Mouse (Mus musculus) gastrocnemius, postnatal 4 days (tissue): ENCODE measurements around the gene Dmwd. TPM values are rescaled to one million over a fixed set of nuclear protein-coding genes. Genes with fewer than 3 reads are reported as not detected.

ENCODE experiments used
- DNase-seq, 2 experiments: peaks; one replicate each; pipeline ENCODE4 v3.0.0; 2021 to 2022; ENCODE audit warnings: low spot score in 2 of 2, mixed read lengths in 2 of 2
- total RNA-seq, 2 experiments: library from RNA; stranded (reverse); gene quantifications; 2 replicates each; pipeline ENCODE4 v1.2.3; 2021

Dmwd gene
- total RNA-seq, 2 experiments from 2014 or later, result 52.4 to 55.4 TPM

GRCm38 (mm10) chr7:19093537-19094385 is 17.7 kb downstream of the Dmwd start:
- peak; percentile 93 to 97 for DNase-seq

- peak; percentile 59 to 74 for DNase-seq
Observed at GRCm38 (mm10) chr7:19094471-19094825, 18.4 kb downstream of the Dmwd start, which contains the start of gene Six5. TSS of gene Six5 (plus strand) at chr7:19094594.

- DNase-seq, result peak; percentile 43 to 70
Observed at GRCm38 (mm10) chr7:19094826-19095750, 19.1 kb downstream of the Dmwd start.

GRCm38 (mm10) chr7:19095751-19096110 is 19.7 kb downstream of the Dmwd start:
- DNase-seq, result peak; percentile 52 to 76

- DNase-seq, result no peak
Observed at GRCm38 (mm10) chr7:19096421-19096976, 20.5 kb downstream of the Dmwd start.

GRCm38 (mm10) chr7:19097217-19097616 is 21.2 kb downstream of the Dmwd start:
- no peak for DNase-seq

- no peak for DNase-seq
Observed at GRCm38 (mm10) chr7:19097863-19098262, 21.8 kb downstream of the Dmwd start.

- no peak for DNase-seq
Observed at GRCm38 (mm10) chr7:19098811-19099210, 22.8 kb downstream of the Dmwd start.

GRCm38 (mm10) chr7:19100290-19100689 is 24.3 kb downstream of the Dmwd start:
- DNase-seq, result no peak

- DNase-seq, result no peak
Observed at GRCm38 (mm10) chr7:19103741-19104140, 27.7 kb downstream of the Dmwd start.

- no peak for DNase-seq
Observed at GRCm38 (mm10) chr7:19104486-19104885, 28.5 kb downstream of the Dmwd start.

GRCm38 (mm10) chr7:19107436-19107835 is 31.4 kb downstream of the Dmwd start:
- DNase-seq, result no peak

GRCm38 (mm10) chr7:19109565-19109964 is 33.5 kb downstream of the Dmwd start:
- DNase-seq, result no peak

GRCm38 (mm10) chr7:19118028-19118771 is 42.2 kb downstream of the Dmwd start, which contains the start of gene Gm4969:
TSS of gene Gm4969 (minus strand) at chr7:19118368.
- peak in 1 of 2 experiments; percentile 59 for DNase-seq

GRCm38 (mm10) chr7:19119083-19119482 is 43.1 kb downstream of the Dmwd start:
- DNase-seq, result no peak

- peak; percentile 69 to 89 for DNase-seq
Observed at GRCm38 (mm10) chr7:19119631-19120429, 43.8 kb downstream of the Dmwd start, which contains the start of gene Fbxo46. TSS of gene Fbxo46 (plus strand) at chr7:19119859.

GRCm38 (mm10) chr7:19121686-19122085 is 45.7 kb downstream of the Dmwd start:
- DNase-seq, result no peak

GRCm38 (mm10) chr7:19124713-19125112 is 48.7 kb downstream of the Dmwd start:
- DNase-seq, result no peak

GRCm38 (mm10) chr7:19127744-19128143 is 51.7 kb downstream of the Dmwd start:
- DNase-seq, result no peak

- DNase-seq, result no peak
Observed at GRCm38 (mm10) chr7:19129396-19129795, 53.4 kb downstream of the Dmwd start.
